Mouse (Mus musculus) bone marrow, adult 2 months (tissue): ENCODE results near the gene Cutal.

Source experiments
- CTCF ChIP-seq: fragments of 200-500 bp; IDR thresholded peaks from 2 replicates; pipeline ENCODE4 v1.5.1; 2011; ENCODE audit warnings: low read length, control low read depth; ENCODE audit not compliant: control insufficient read depth, insufficient read depth
- POLR2A ChIP-seq: fragments of 200-500 bp; IDR thresholded peaks from 2 replicates; pipeline ENCODE4 v1.6.1; 2011; ENCODE audit warnings: low read depth, mild to moderate bottlenecking, control low read depth, low read length, borderline replicate concordance; ENCODE audit not compliant: control insufficient read depth

DNA sequence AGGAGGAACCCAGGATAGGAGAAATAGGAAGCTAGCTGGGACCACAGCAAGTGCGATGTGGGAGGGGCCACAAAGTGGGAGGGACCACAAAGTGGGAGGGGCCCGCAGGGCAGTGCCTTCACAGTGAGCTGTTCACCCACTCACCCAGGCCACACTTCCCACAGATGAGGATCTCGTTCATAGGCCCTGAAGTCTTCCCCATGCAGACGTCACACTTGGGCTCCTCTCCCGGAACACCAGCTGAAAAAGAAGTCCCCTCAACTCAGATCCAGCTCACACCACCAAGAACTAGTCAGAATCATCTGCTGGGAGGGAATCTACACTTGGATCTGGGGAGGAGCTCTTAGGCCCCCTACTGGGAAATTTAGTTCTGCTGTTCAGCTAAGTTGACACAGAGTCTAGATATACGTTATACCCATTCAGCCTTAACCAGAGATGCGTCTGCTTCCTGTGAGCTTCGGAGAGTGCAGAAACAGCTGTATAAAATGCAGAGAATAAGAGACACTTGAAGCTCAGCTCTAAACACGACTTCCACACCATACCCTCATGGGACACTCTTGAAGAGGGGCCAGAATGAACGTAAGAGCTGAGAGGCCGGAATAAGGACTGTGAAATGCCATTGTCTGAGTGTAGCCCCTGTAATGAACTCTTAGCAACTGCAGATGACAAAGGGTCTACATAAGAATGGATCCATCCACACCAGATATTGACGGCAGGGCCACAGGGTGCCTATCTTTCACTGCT, 32.8 kb downstream of the Cutal start:
- no peak for TF ChIP-seq CTCF
- TF ChIP-seq POLR2A: no peak
